In the genomic region with DNA sequence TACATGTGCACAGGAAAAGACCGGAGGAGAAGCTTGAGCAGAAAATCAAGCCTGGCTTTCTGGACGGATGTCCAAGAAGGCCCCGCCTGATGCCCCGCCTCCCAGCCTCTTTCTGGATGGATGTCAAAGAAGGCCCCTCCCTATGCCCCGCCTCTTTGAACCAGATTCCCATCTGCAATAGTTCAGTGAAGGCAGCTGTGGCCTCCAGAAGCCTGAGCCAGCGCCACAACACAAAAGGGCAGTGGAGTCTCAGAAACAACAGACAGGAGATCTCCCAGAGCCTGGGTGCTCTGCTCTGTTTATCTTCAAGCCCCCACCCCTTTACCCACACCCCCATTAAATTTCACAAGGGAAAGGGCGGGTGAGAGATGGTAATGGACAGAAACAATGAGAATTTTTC, we compare ENCODE assay signal across 11 mouse cellular contexts.
A peak's percentile ranks its signal among the peaks of the same experiment; 100 is the strongest.
DNase-seq lines count a peak whose midpoint lies in the region; ATAC-seq lines count a peak whose summit lies in the region.
"Had no signal": no experiment of that assay in that cellular context is flagged by ENCODE, and none has a peak within 500 bp of the region (broad histone marks: within the 10 kb centered on the region; RNA-seq: fewer than 3 reads in every experiment).

No protein-coding gene starts in this region.

- no peaks in the 10 kb centered on the region for H3K36me3 ChIP-seq in stomach, embryonic 16.5 days (ENCODE audit: control insufficient read depth, insufficient read depth, low read length)
- H3K36me3 ChIP-seq in intestine, embryonic 16.5 days (ENCODE audit: control insufficient read depth, insufficient read depth, low read length) = no peaks in the 10 kb centered on the region
- H3K36me3 ChIP-seq: neural tube, embryonic 12.5 days; stomach, embryonic 15.5 days had no signal

- WGBS in stomach, embryonic 16.5 days = 67% methylated on average over 7 of the region's 7 CpGs
- 76% methylated on average over 7 of the region's 7 CpGs for WGBS in intestine, embryonic 16.5 days

- no peaks in the 10 kb centered on the region for H3K27me3 ChIP-seq in stomach, embryonic 16.5 days (ENCODE audit: control insufficient read depth, insufficient read depth, low read length)
- H3K27me3 ChIP-seq in intestine, embryonic 16.5 days (replicated peaks; ENCODE audit: control insufficient read depth, insufficient read depth, low read length) = no peaks in the 10 kb centered on the region
- H3K27me3 ChIP-seq: neural tube, embryonic 12.5 days; stomach, embryonic 15.5 days had no signal

- H3K9ac ChIP-seq in stomach, embryonic 16.5 days (ENCODE audit: low read length) = no peak overlapping the region
- no peak overlapping the region for H3K9ac ChIP-seq in intestine, embryonic 16.5 days (ENCODE audit: low read depth, low read length)
- H3K9ac ChIP-seq: neural tube, embryonic 12.5 days; stomach, embryonic 15.5 days had no signal

- peak; percentile 59 for DNase-seq in left cerebral cortex, postnatal 4 days
- no peak for DNase-seq in left cerebral cortex, adult 11 months (ENCODE audit: low spot score)
- DNase-seq in embryo, embryonic 9.5 days (ENCODE audit: extremely low spot score) = peak; percentile 40
- peak; percentile 62 to 69 for DNase-seq in kidney, postnatal 4 days
- DNase-seq in spleen, postnatal 10 days (ENCODE audit: low spot score in 2 of 2) = no peak
- no peak for DNase-seq in frontal cortex, postnatal 14 days (ENCODE audit: low spot score in 2 of 2)

- ATAC-seq in stomach, embryonic 16.5 days (ENCODE audit: insufficient read depth, low FRiP score) = peak; percentile 42; the same call in 1 of the 2 replicates
- ATAC-seq in intestine, embryonic 16.5 days = no peak

- no peak overlapping the region for H3K4me2 ChIP-seq in stomach, embryonic 16.5 days (ENCODE audit: low read depth, low read length)
- H3K4me2 ChIP-seq in intestine, embryonic 16.5 days (ENCODE audit: low read depth, low read length) = no peak overlapping the region
- H3K4me2 ChIP-seq: heart, embryonic 11.5 days; neural tube, embryonic 12.5 days; stomach, embryonic 15.5 days had no signal

- H3K27ac ChIP-seq in stomach, embryonic 16.5 days (ENCODE audit: low read length) = 0 out of 2 replicates have a peak overlapping the region, but pooled peaks have one; percentile 19
- H3K27ac ChIP-seq in intestine, embryonic 16.5 days (ENCODE audit: low read length) = no peak overlapping the region
- H3K27ac ChIP-seq: neural tube, embryonic 12.5 days; stomach, embryonic 15.5 days had no signal

- H3K4me1 ChIP-seq in stomach, embryonic 16.5 days (ENCODE audit: control insufficient read depth, insufficient read depth, low read length) = peaks cover 4% of the 10 kb centered on the region; the same call in 1 of the 2 replicates
- H3K4me1 ChIP-seq in intestine, embryonic 16.5 days (ENCODE audit: control insufficient read depth, insufficient read depth, low read length) = no peaks in the 10 kb centered on the region
- H3K4me1 ChIP-seq: stomach, embryonic 15.5 days had no signal

- no peak overlapping the region for H3K4me3 ChIP-seq in stomach, embryonic 16.5 days (replicated peaks; ENCODE audit: low read length)
- no peak overlapping the region for H3K4me3 ChIP-seq in intestine, embryonic 16.5 days (ENCODE audit: low read length)
- H3K4me3 ChIP-seq: neural tube, embryonic 12.5 days; stomach, embryonic 15.5 days had no signal

- intact Hi-C loops in left cerebral cortex, postnatal 4 days (cut with DNase I) = no loop called here

- H3K9me3 ChIP-seq in stomach, embryonic 16.5 days (replicated peaks; ENCODE audit: control insufficient read depth, low read length) = no peaks in the 10 kb centered on the region
- H3K9me3 ChIP-seq in intestine, embryonic 16.5 days (ENCODE audit: control insufficient read depth, low read length) = no peaks in the 10 kb centered on the region
- H3K9me3 ChIP-seq: stomach, embryonic 15.5 days had no signal

Comparison
In these comparisons a context has a peak if more than half of its experiments do, and no peak if none do; other contexts are left out.
1. DNase-seq: peak in left cerebral cortex, postnatal 4 days (single experiment), embryo, embryonic 9.5 days (single experiment) and kidney, postnatal 4 days (2 of 2); none in left cerebral cortex, adult 11 months (single experiment), spleen, postnatal 10 days (0 of 2) and frontal cortex, postnatal 14 days (0 of 2).